Mouse (Mus musculus): Measurements from ENCODE around the gene Ttc25. TPM values are rescaled to one million over a fixed set of nuclear protein-coding genes. Genes with fewer than 3 reads are reported as not detected.

The Ttc25 gene
- polyA plus RNA-seq, 1 experiment from 2014 or later, result 1.1 TPM

- no peak overlapping the region for H3K4me2 ChIP-seq (replicated peaks; ENCODE audit: low read depth, low read length)
- ATAC-seq (ENCODE audit: low FRiP score, low TSS enrichment), result no peak
- H3K9me3 ChIP-seq (ENCODE audit: low read length), result no peaks in the 10 kb centered on the region
- H3K9ac ChIP-seq (replicated peaks; ENCODE audit: low read length), result no peak overlapping the region
- WGBS, result 79% methylated on average over 4 of the region's 4 CpGs
- H3K4me3 ChIP-seq (ENCODE audit: low read length), result no peak overlapping the region
- H3K36me3 ChIP-seq (ENCODE audit: insufficient read depth, low read length), result peaks cover 22% of the 10 kb centered on the region
- no peaks in the 10 kb centered on the region; the same call in 1 of the 2 replicates for H3K4me1 ChIP-seq (ENCODE audit: insufficient read depth, low read length)
- H3K27me3 ChIP-seq (ENCODE audit: insufficient read depth, low read length), result no peaks in the 10 kb centered on the region
- no peak overlapping the region for H3K27ac ChIP-seq (ENCODE audit: low read length)
These were observed 59.1 kb downstream of the Ttc25 start for GRCm38 (mm10) chr11:100604321-100605005.

- H3K4me3 ChIP-seq (ENCODE audit: low read length), result no peak overlapping the region
- ATAC-seq (ENCODE audit: low FRiP score, low TSS enrichment), result no peak
- peaks cover 4% of the 10 kb centered on the region; the same call in 1 of the 2 replicates for H3K4me1 ChIP-seq (ENCODE audit: insufficient read depth, low read length)
- no peaks in the 10 kb centered on the region for H3K9me3 ChIP-seq (ENCODE audit: low read length)
- WGBS, result 88% methylated on average over 10 of the region's 10 CpGs
- peaks cover 12% of the 10 kb centered on the region; the same call in 1 of the 2 replicates for H3K36me3 ChIP-seq (ENCODE audit: insufficient read depth, low read length)
- H3K27ac ChIP-seq (ENCODE audit: low read length), result no peak overlapping the region
- no peak overlapping the region for H3K9ac ChIP-seq (replicated peaks; ENCODE audit: low read length)
- H3K4me2 ChIP-seq (replicated peaks; ENCODE audit: low read depth, low read length), result no peak overlapping the region
- H3K27me3 ChIP-seq (ENCODE audit: insufficient read depth, low read length), result no peaks in the 10 kb centered on the region
These were observed 60.0 kb downstream of the Ttc25 start for GRCm38 (mm10) chr11:100605451-100605850.

- Histone ChIP-seq H3K9me3 (ENCODE audit: low read length) (no peaks in the 10 kb centered on the region), H3K4me3 (ENCODE audit: low read length) (no peak overlapping the region), H3K9ac (replicated peaks; ENCODE audit: low read length) (no peak overlapping the region), H3K27me3 (ENCODE audit: insufficient read depth, low read length) (no peaks in the 10 kb centered on the region), H3K27ac (ENCODE audit: low read length) (no peak overlapping the region), H3K4me2 (replicated peaks; ENCODE audit: low read depth, low read length) (no peak overlapping the region), H3K36me3 (ENCODE audit: insufficient read depth, low read length) (no peaks in the 10 kb centered on the region), H3K4me1 (ENCODE audit: insufficient read depth, low read length) (peaks cover 10% of the 10 kb centered on the region)
- WGBS, result 96% methylated on average over 6 of the region's 6 CpGs
- ATAC-seq (ENCODE audit: low FRiP score, low TSS enrichment), result no peak
These were observed 61.7 kb downstream of the Ttc25 start for GRCm38 (mm10) chr11:100607121-100607520.

GRCm38 (mm10) chr11:100608796-100609195 is 63.4 kb downstream of the Ttc25 start:
- Histone ChIP-seq H3K4me1 (ENCODE audit: insufficient read depth, low read length) (peaks cover 10% of the 10 kb centered on the region), H3K4me2 (replicated peaks; ENCODE audit: low read depth, low read length) (no peak overlapping the region), H3K9me3 (ENCODE audit: low read length) (no peaks in the 10 kb centered on the region), H3K9ac (replicated peaks; ENCODE audit: low read length) (no peak overlapping the region), H3K27ac (ENCODE audit: low read length) (no peak overlapping the region), H3K36me3 (ENCODE audit: insufficient read depth, low read length) (no peaks in the 10 kb centered on the region; the same call in 1 of the 2 replicates), H3K4me3 (ENCODE audit: low read length) (no peak overlapping the region), H3K27me3 (ENCODE audit: insufficient read depth, low read length) (no peaks in the 10 kb centered on the region)
- WGBS, result 56% methylated on average over 4 of the region's 4 CpGs
- no peak for ATAC-seq (ENCODE audit: low FRiP score, low TSS enrichment)

- H3K4me1 ChIP-seq (ENCODE audit: insufficient read depth, low read length), result peaks cover 10% of the 10 kb centered on the region
- no peaks in the 10 kb centered on the region for H3K27me3 ChIP-seq (ENCODE audit: insufficient read depth, low read length)
- no peak overlapping the region for H3K27ac ChIP-seq (ENCODE audit: low read length)
- no peak overlapping the region for H3K4me2 ChIP-seq (replicated peaks; ENCODE audit: low read depth, low read length)
- H3K4me3 ChIP-seq (ENCODE audit: low read length), result no peak overlapping the region
- H3K9ac ChIP-seq (replicated peaks; ENCODE audit: low read length), result no peak overlapping the region
- H3K9me3 ChIP-seq (ENCODE audit: low read length), result no peaks in the 10 kb centered on the region
- no peaks in the 10 kb centered on the region; the same call in 1 of the 2 replicates for H3K36me3 ChIP-seq (ENCODE audit: insufficient read depth, low read length)
- WGBS, result 78% methylated on average over 5 of the region's 5 CpGs
- no peak for ATAC-seq (ENCODE audit: low FRiP score, low TSS enrichment)
These were observed 64.1 kb downstream of the Ttc25 start for GRCm38 (mm10) chr11:100609355-100609996.

GRCm38 (mm10) chr11:100609997-100610680 is 64.7 kb downstream of the Ttc25 start:
- no peaks in the 10 kb centered on the region; the same call in 1 of the 2 replicates for H3K36me3 ChIP-seq (ENCODE audit: insufficient read depth, low read length)
- no peaks in the 10 kb centered on the region for H3K9me3 ChIP-seq (ENCODE audit: low read length)
- H3K4me3 ChIP-seq (ENCODE audit: low read length), result no peak overlapping the region
- no peaks in the 10 kb centered on the region for H3K27me3 ChIP-seq (ENCODE audit: insufficient read depth, low read length)
- 56% methylated on average over 9 of the region's 9 CpGs for WGBS
- peaks cover 10% of the 10 kb centered on the region for H3K4me1 ChIP-seq (ENCODE audit: insufficient read depth, low read length)
- no peak for ATAC-seq (ENCODE audit: low FRiP score, low TSS enrichment)
- no peak overlapping the region for H3K4me2 ChIP-seq (replicated peaks; ENCODE audit: low read depth, low read length)
- H3K27ac ChIP-seq (ENCODE audit: low read length), result no peak overlapping the region
- no peak overlapping the region for H3K9ac ChIP-seq (replicated peaks; ENCODE audit: low read length)

GRCm38 (mm10) chr11:100611627-100612026 is 66.2 kb downstream of the Ttc25 start:
- Histone ChIP-seq H3K36me3 (ENCODE audit: insufficient read depth, low read length) (no peaks in the 10 kb centered on the region; the same call in 1 of the 2 replicates), H3K27ac (ENCODE audit: low read length) (no peak overlapping the region), H3K9me3 (ENCODE audit: low read length) (no peaks in the 10 kb centered on the region), H3K4me3 (ENCODE audit: low read length) (no peak overlapping the region), H3K4me1 (ENCODE audit: insufficient read depth, low read length) (peaks cover 10% of the 10 kb centered on the region), H3K4me2 (replicated peaks; ENCODE audit: low read depth, low read length) (no peak overlapping the region), H3K27me3 (ENCODE audit: insufficient read depth, low read length) (no peaks in the 10 kb centered on the region), H3K9ac (replicated peaks; ENCODE audit: low read length) (no peak overlapping the region)
- no peak for ATAC-seq (ENCODE audit: low FRiP score, low TSS enrichment)
- WGBS, result 85% methylated on average over 6 of the region's 6 CpGs

GRCm38 (mm10) chr11:100613241-100613640 is 67.8 kb downstream of the Ttc25 start:
- ATAC-seq (ENCODE audit: low FRiP score, low TSS enrichment), result no peak
- H3K27me3 ChIP-seq (ENCODE audit: insufficient read depth, low read length), result no peaks in the 10 kb centered on the region
- H3K4me1 ChIP-seq (ENCODE audit: insufficient read depth, low read length), result peaks cover 18% of the 10 kb centered on the region
- 94% methylated on average over 3 of the region's 3 CpGs for WGBS
- no peak overlapping the region for H3K4me2 ChIP-seq (replicated peaks; ENCODE audit: low read depth, low read length)
- no peaks in the 10 kb centered on the region; the same call in 1 of the 2 replicates for H3K36me3 ChIP-seq (ENCODE audit: insufficient read depth, low read length)
- H3K4me3 ChIP-seq (ENCODE audit: low read length), result no peak overlapping the region; the same call in 1 of the 2 replicates
- H3K9ac ChIP-seq (replicated peaks; ENCODE audit: low read length), result no peak overlapping the region
- H3K27ac ChIP-seq (ENCODE audit: low read length), result no peak overlapping the region
- no peaks in the 10 kb centered on the region for H3K9me3 ChIP-seq (ENCODE audit: low read length)

- Histone ChIP-seq H3K27ac (ENCODE audit: low read length) (no peak overlapping the region), H3K4me1 (ENCODE audit: insufficient read depth, low read length) (peaks cover 16% of the 10 kb centered on the region), H3K4me2 (replicated peaks; ENCODE audit: low read depth, low read length) (no peak overlapping the region), H3K36me3 (ENCODE audit: insufficient read depth, low read length) (no peaks in the 10 kb centered on the region; the same call in 1 of the 2 replicates), H3K4me3 (ENCODE audit: low read length) (no peak overlapping the region), H3K27me3 (ENCODE audit: insufficient read depth, low read length) (no peaks in the 10 kb centered on the region), H3K9ac (replicated peaks; ENCODE audit: low read length) (no peak overlapping the region), H3K9me3 (ENCODE audit: low read length) (no peaks in the 10 kb centered on the region)
- 89% methylated on average over 5 of the region's 5 CpGs for WGBS
- ATAC-seq (ENCODE audit: low FRiP score, low TSS enrichment), result no peak
These were observed 70.9 kb downstream of the Ttc25 start for GRCm38 (mm10) chr11:100616332-100616731.
